Mouse (Mus musculus): ENCODE data around the gene Btbd35f2.
"Not testable (repeated sequence)": the region's sequence is repeated elsewhere in the genome, so short reads cannot be mapped to it uniquely, and the experiment has no call there.

Btbd35f2 gene

GRCm38 (mm10) chrX:32278094-32278493 lies at the start of gene Btbd35f2:
Gene Btbd35f2, plus strand, starts transcription at chrX:32278394.
- DNase-seq: not testable (repeated sequence)
